Mouse (Mus musculus) CH12.LX (cell line): Measurements from ENCODE around the gene Rrp7a. TPM values are rescaled to one million over a fixed set of nuclear protein-coding genes. Genes with fewer than 3 reads are reported as not detected.

ENCODE experiments used
- DNase-seq: peaks from one replicate; pipeline ENCODE4 v3.0.0-alpha.2; 2013; ENCODE audit errors: extremely low read depth
- H3K27ac ChIP-seq: 2 replicates; pipeline ENCODE4 v1.5.1; 2012; ENCODE audit warnings: low read depth, mild to moderate bottlenecking, control low read depth, moderate library complexity; ENCODE audit not compliant: insufficient read depth
- H3K27me3 ChIP-seq: replicated peaks from 2 replicates; pipeline ENCODE3; 2012; ENCODE audit warnings: inconsistent platforms
- H3K36me3 ChIP-seq, 2 experiments: replicated peaks in 1 of 2; 2 replicates each; pipeline versions ENCODE3 to v1.6.1; 2012; ENCODE audit warnings: inconsistent platforms in 1 of 2, low read length in 1 of 2, mild to moderate bottlenecking in 1 of 2, mixed read lengths in 1 of 2, moderate library complexity in 1 of 2; ENCODE audit not compliant: control insufficient read depth in 1 of 2, insufficient read depth in 1 of 2
- H3K4me1 ChIP-seq, 2 experiments: 2 replicates each; pipeline ENCODE4 v1.6.1; 2012; ENCODE audit warnings: inconsistent platforms in 1 of 2, moderate library complexity in 1 of 2; ENCODE audit not compliant: insufficient read depth in 2 of 2, control insufficient read depth in 1 of 2
- H3K4me2 ChIP-seq: 2 replicates; pipeline ENCODE4 v1.6.1; 2012; ENCODE audit warnings: low read depth, mild to moderate bottlenecking, control low read depth; ENCODE audit not compliant: poor library complexity, insufficient read depth, severe bottlenecking
- H3K4me3 ChIP-seq, 3 experiments: fragments of 150-350 bp in 1 of 3; sonication (generic) in 1 of 3; replicated peaks in 1 of 3; 2 replicates each; pipeline versions ENCODE3 to v1.5.1; 2011 to 2012; ENCODE audit warnings: low read depth in 2 of 3, low read length in 2 of 3, mild to moderate bottlenecking in 2 of 3, moderate library complexity in 2 of 3, control low read depth in 1 of 3, improper control_type of control experiment in 1 of 3, inconsistent platforms in 1 of 3, mixed read lengths in 1 of 3; ENCODE audit not compliant: poor library complexity in 1 of 3
- H3K79me2 ChIP-seq: replicated peaks from 2 replicates; pipeline ENCODE4 v1.6.1; 2012; ENCODE audit warnings: mild to moderate bottlenecking, moderate library complexity; ENCODE audit not compliant: control insufficient read depth, poor library complexity, insufficient read depth, severe bottlenecking; ENCODE audit errors: extremely low read depth
- H3K9ac ChIP-seq: 2 replicates; pipeline ENCODE4 v1.6.1; 2012; ENCODE audit warnings: low read depth, mild to moderate bottlenecking, control low read depth, moderate library complexity; ENCODE audit not compliant: insufficient read depth
- H3K9me3 ChIP-seq: replicated peaks from 2 replicates; pipeline ENCODE3; 2012; ENCODE audit warnings: low read length, inconsistent platforms, mixed read lengths
- BHLHE40 ChIP-seq: IDR thresholded peaks from 2 replicates; pipeline ENCODE4 v1.6.1; 2011; ENCODE audit warnings: mild to moderate bottlenecking, low read depth, low read length, improper control_type of control experiment
- CHD1 ChIP-seq: IDR thresholded peaks from 2 replicates; pipeline ENCODE4 v1.6.1; 2012; ENCODE audit warnings: low read depth, low read length, improper control_type of control experiment, inconsistent platforms
- CHD2 ChIP-seq: IDR thresholded peaks from 2 replicates; pipeline ENCODE4 v1.6.1; 2011; ENCODE audit warnings: low read length, improper control_type of control experiment
- CTCF ChIP-seq, 2 experiments: IDR thresholded peaks in 1 of 2; conservative IDR thresholded peaks in 1 of 2; 2 replicates each; pipeline ENCODE4 v1.5.1; 2011 to 2012; ENCODE audit warnings: low read depth in 2 of 2, low read length in 2 of 2, improper control_type of control experiment in 1 of 2, inconsistent platforms in 1 of 2, mild to moderate bottlenecking in 1 of 2, moderate library complexity in 1 of 2
- E2F4 ChIP-seq: IDR thresholded peaks from 2 replicates; pipeline ENCODE4 v1.6.1; 2011; ENCODE audit warnings: low read depth, low read length, improper control_type of control experiment; ENCODE audit not compliant: insufficient replicate concordance
- ELF1 ChIP-seq: IDR thresholded peaks from 2 replicates; pipeline ENCODE4 v1.6.1; 2014; ENCODE audit warnings: low read depth, mild to moderate bottlenecking, inconsistent platforms, low read length, improper control_type of control experiment
- EP300 ChIP-seq: IDR thresholded peaks from 2 replicates; pipeline ENCODE4 v1.6.1; 2011; ENCODE audit warnings: low read length, improper control_type of control experiment
- ETS1 ChIP-seq: conservative IDR thresholded peaks from 2 replicates; pipeline ENCODE4 v1.6.1; 2012; ENCODE audit warnings: low read depth, mild to moderate bottlenecking, inconsistent platforms, low read length, improper control_type of control experiment, moderate library complexity
- GABPA ChIP-seq: IDR thresholded peaks from 2 replicates; pipeline ENCODE4 v1.6.1; 2012; ENCODE audit warnings: low read depth, low read length, improper control_type of control experiment, inconsistent platforms; ENCODE audit not compliant: insufficient replicate concordance
- HCFC1 ChIP-seq: IDR thresholded peaks from 2 replicates; pipeline ENCODE4 v1.6.1; 2012; ENCODE audit warnings: low read depth, mild to moderate bottlenecking, inconsistent platforms, low read length, improper control_type of control experiment
- IRF4 ChIP-seq: IDR thresholded peaks from 2 replicates; pipeline ENCODE4 v1.6.1; 2014; ENCODE audit warnings: low read depth, mild to moderate bottlenecking, inconsistent platforms, low read length, improper control_type of control experiment
- JUN ChIP-seq: IDR thresholded peaks from 2 replicates; pipeline ENCODE4 v1.6.1; 2011; ENCODE audit warnings: low read depth, mild to moderate bottlenecking, low read length, improper control_type of control experiment, moderate library complexity; ENCODE audit not compliant: insufficient read depth
- JUND ChIP-seq: conservative IDR thresholded peaks from 2 replicates; pipeline ENCODE4 v1.6.1; 2011; ENCODE audit warnings: low read depth, low read length, improper control_type of control experiment
- KAT2A ChIP-seq: IDR thresholded peaks from 2 replicates; pipeline ENCODE4 v1.6.1; 2012; ENCODE audit warnings: low read length, improper control_type of control experiment, inconsistent platforms; ENCODE audit not compliant: insufficient replicate concordance
- MAFK ChIP-seq: IDR thresholded peaks from 2 replicates; pipeline ENCODE4 v1.6.1; 2011; ENCODE audit warnings: low read length, improper control_type of control experiment; ENCODE audit not compliant: insufficient replicate concordance
- MAX ChIP-seq: IDR thresholded peaks from 2 replicates; pipeline ENCODE4 v1.6.1; 2011; ENCODE audit warnings: low read length, improper control_type of control experiment
- MAZ ChIP-seq: IDR thresholded peaks from 2 replicates; pipeline ENCODE4 v1.6.1; 2012; ENCODE audit warnings: low read depth, mild to moderate bottlenecking, inconsistent platforms, low read length, improper control_type of control experiment, moderate library complexity
- MEF2A ChIP-seq: IDR thresholded peaks from 2 replicates; pipeline ENCODE4 v1.6.1; 2014; ENCODE audit warnings: low read depth, mild to moderate bottlenecking, inconsistent platforms, low read length, improper control_type of control experiment, borderline replicate concordance
- MXI1 ChIP-seq: IDR thresholded peaks from 2 replicates; pipeline ENCODE4 v1.6.1; 2011; ENCODE audit warnings: mild to moderate bottlenecking, low read depth, low read length, improper control_type of control experiment
- MYC ChIP-seq: IDR thresholded peaks from 2 replicates; pipeline ENCODE4 v1.6.1; 2011; ENCODE audit warnings: low read depth, mild to moderate bottlenecking, improper control_type of control experiment, low read length
- NELFE ChIP-seq: IDR thresholded peaks from 2 replicates; pipeline ENCODE4 v1.6.1; 2011; ENCODE audit warnings: low read depth, low read length, improper control_type of control experiment
- NRF1 ChIP-seq: IDR thresholded peaks from 2 replicates; pipeline ENCODE4 v1.6.1; 2014; ENCODE audit warnings: low read depth, mild to moderate bottlenecking, inconsistent platforms, low read length, improper control_type of control experiment, moderate library complexity
- POLR2A ChIP-seq: IDR thresholded peaks from 2 replicates; pipeline ENCODE4 v1.6.1; 2011; ENCODE audit warnings: low read depth, mild to moderate bottlenecking, improper control_type of control experiment, low read length
- POLR2AphosphoS2 ChIP-seq: IDR thresholded peaks from 2 replicates; pipeline ENCODE4 v1.6.1; 2011; ENCODE audit warnings: low read depth, low read length, improper control_type of control experiment
- RAD21 ChIP-seq: IDR thresholded peaks from 2 replicates; pipeline ENCODE4 v1.6.1; 2011; ENCODE audit warnings: low read depth, mild to moderate bottlenecking, low read length, improper control_type of control experiment, moderate library complexity
- RCOR1 ChIP-seq: conservative IDR thresholded peaks from 2 replicates; pipeline ENCODE4 v1.6.1; 2012; ENCODE audit warnings: low read depth, mild to moderate bottlenecking, inconsistent platforms, low read length, improper control_type of control experiment
- SIN3A ChIP-seq: IDR thresholded peaks from 2 replicates; pipeline ENCODE4 v1.6.1; 2012; ENCODE audit warnings: low read length, improper control_type of control experiment, inconsistent platforms
- SMC3 ChIP-seq: IDR thresholded peaks from 2 replicates; pipeline ENCODE4 v1.6.1; 2011; ENCODE audit warnings: low read depth, low read length, improper control_type of control experiment
- TBP ChIP-seq: conservative IDR thresholded peaks from 2 replicates; pipeline ENCODE4 v1.6.1; 2011; ENCODE audit warnings: low read depth, low read length, improper control_type of control experiment
- TCF12 ChIP-seq: IDR thresholded peaks from 2 replicates; pipeline ENCODE4 v1.6.1; 2014; ENCODE audit warnings: low read depth, mild to moderate bottlenecking, inconsistent platforms, low read length, improper control_type of control experiment
- UBTF ChIP-seq: IDR thresholded peaks from 2 replicates; pipeline ENCODE4 v1.6.1; 2012; ENCODE audit warnings: low read depth, mild to moderate bottlenecking, inconsistent platforms, low read length, improper control_type of control experiment, moderate library complexity
- USF1 ChIP-seq: IDR thresholded peaks from 2 replicates; pipeline ENCODE4 v1.6.1; 2014; ENCODE audit warnings: low read depth, mild to moderate bottlenecking, inconsistent platforms, low read length, improper control_type of control experiment
- USF2 ChIP-seq: conservative IDR thresholded peaks from 2 replicates; pipeline ENCODE4 v1.6.1; 2011; ENCODE audit warnings: low read depth, low read length, improper control_type of control experiment
- ZC3H11A ChIP-seq: IDR thresholded peaks from 2 replicates; pipeline ENCODE4 v1.6.1; 2012; ENCODE audit warnings: low read depth, mild to moderate bottlenecking, inconsistent platforms, low read length, improper control_type of control experiment
- ZKSCAN1 ChIP-seq: IDR thresholded peaks from 2 replicates; pipeline ENCODE4 v1.6.1; 2012; ENCODE audit warnings: low read depth, inconsistent platforms, low read length, improper control_type of control experiment, borderline replicate concordance
- ZMIZ1 ChIP-seq: IDR thresholded peaks from 2 replicates; pipeline ENCODE4 v1.6.1; 2012; ENCODE audit warnings: low read depth, mild to moderate bottlenecking, inconsistent platforms, low read length, improper control_type of control experiment
- ZNF384 ChIP-seq: IDR thresholded peaks from 2 replicates; pipeline ENCODE4 v1.6.1; 2012; ENCODE audit warnings: low read depth, low read length, improper control_type of control experiment, inconsistent platforms
- dilution Hi-C: fragments of 300-500 bp; cut with MboI; formaldehyde crosslinking; loops from 2 replicates; pipeline ENCODE4 v1.14.3; 2020; ENCODE audit warnings: low sequenced_read_pairs; ENCODE audit not compliant: extremely low pct_unique_long_range_greater_than_20kb, extremely low pct_ligation_motif_present
- in situ Hi-C: fragments of 300-500 bp; cut with MboI; formaldehyde crosslinking; loops from 3 replicates; pipeline ENCODE4 v1.14.3; 2019; ENCODE audit warnings: low sequenced_read_pairs, low pct_ligation_motif_present, low pct_unique_long_range_greater_than_20kb, mixed read lengths
- polyA plus RNA-seq: library from polyadenylated mRNA; unstranded; fragments of >175 nt; gene quantifications from 2 replicates; pipeline ENCODE4 v1.2.1, GENCODE M21; 2012; ENCODE audit warnings: low read depth; ENCODE audit not compliant: insufficient read length
- total RNA-seq, 2 experiments: library from RNA; depleted of rRNA; stranded (reverse); fragments of 300-350 nt in 1 of 2; fragments of >200 nt in 1 of 2; gene quantifications; 2 replicates each; pipeline ENCODE4 v1.2.3; 2012 to 2014

Gene Rrp7a
- total and polyA plus RNA-seq, 3 experiments: 126 to 262 (median 156) TPM

DNA sequence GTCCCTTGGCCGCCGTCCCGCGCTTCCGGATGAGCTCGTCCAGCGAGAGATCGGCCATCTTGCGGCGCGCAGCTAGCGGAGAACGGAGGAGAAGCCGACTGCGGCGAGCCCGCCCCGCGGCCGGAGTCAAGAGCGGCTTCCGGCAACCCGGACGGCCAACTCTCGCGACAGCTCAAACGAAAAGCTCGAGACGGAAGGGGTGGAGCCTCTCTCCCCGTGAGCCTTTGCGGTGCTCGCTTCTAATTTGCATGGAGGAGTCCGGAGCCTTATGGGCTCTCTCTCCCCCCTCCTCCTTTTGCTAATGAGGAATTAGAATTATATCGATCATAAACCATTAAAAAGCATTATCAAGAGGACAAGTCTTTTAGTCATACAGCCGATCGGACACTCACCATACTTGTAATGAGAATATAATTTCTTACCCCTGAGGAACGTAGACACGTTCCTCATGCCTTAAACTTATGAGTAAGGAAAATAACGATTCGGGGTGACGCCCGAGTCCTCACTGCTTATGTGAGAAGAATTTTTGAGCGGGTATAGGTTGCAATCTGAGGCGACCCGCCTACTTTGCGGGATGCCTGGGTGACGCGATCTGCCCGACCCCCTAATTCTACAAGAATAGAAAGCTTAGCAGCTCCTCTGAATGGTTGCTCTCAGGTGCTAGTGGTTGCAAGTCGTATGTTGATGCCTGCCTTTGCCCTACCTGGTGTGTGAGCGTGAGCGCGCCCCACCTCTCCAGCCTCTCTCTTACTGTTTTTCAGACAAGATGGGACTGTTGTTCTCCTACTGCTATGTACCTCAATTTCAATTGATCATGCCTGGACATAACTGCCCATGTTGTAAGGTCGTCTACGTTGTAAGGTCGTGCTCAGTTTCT is 26.8 kb upstream of the Rrp7a start, which contains the start of gene Poldip3:
Poldip3 (minus strand) TSS at position 189 of the 877 bp plus-strand sequence.
- H3K36me3 ChIP-seq: peaks cover 26 to 47% of the 10 kb centered on the region in 2 experiments
- H3K27me3 ChIP-seq: no peaks in the 10 kb centered on the region
- in situ Hi-C loops (loop anchor here (5.0 kb wide), 1 partner anchor 58 kb away; no protein-coding TSS in a partner anchor), dilution Hi-C loops (no loop called here)
- H3K9ac ChIP-seq: peak within 1 kb of the TSS; percentile 93
- peak within 1 kb of the TSS; percentile 91 for H3K27ac ChIP-seq
- H3K9me3 ChIP-seq: peaks cover 13% of the 10 kb centered on the region
- H3K4me1 ChIP-seq: peaks cover 12 to 67% of the 10 kb centered on the region in 2 experiments; a peak in 3 of 4 replicates
- peak; percentile 97 for DNase-seq
- peak within 1 kb of the TSS; percentile 86 to 92 (median 88) for H3K4me3 ChIP-seq
- peaks cover 42% of the 10 kb centered on the region for H3K79me2 ChIP-seq
- H3K4me2 ChIP-seq: peak within 1 kb of the TSS; percentile 80
- peak in 1 of 2 experiments; percentile 7; a peak in 1 of 4 replicates for TF ChIP-seq CTCF (conservative IDR thresholded peaks at IDR 0.05 in 1 of 2, IDR thresholded peaks at IDR 0.05 in 1 of 2; ENCODE audit: low read depth in 2 of 2, low read length in 2 of 2)
- TF ChIP-seq E2F4: 0 out of 2 replicates have a peak, but pooled peaks have one; percentile 71
- TF ChIP-seq ZNF384: no peak
- peak; percentile 69; the same call in 1 of the 2 replicates for TF ChIP-seq UBTF
- TF ChIP-seq MYC: peak; percentile 57
- peak; percentile 99 for TF ChIP-seq NELFE
- TF ChIP-seq SIN3A: peak; percentile 95
- peak; percentile 97 for TF ChIP-seq RCOR1
- peak; percentile 34 for TF ChIP-seq MXI1
- peak; percentile 99 for TF ChIP-seq CHD2
- no peak; the same call in 1 of the 2 replicates for TF ChIP-seq ZKSCAN1
- peak; percentile 66; the same call in 1 of the 2 replicates for TF ChIP-seq KAT2A
- peak; percentile 92; the same call in 1 of the 2 replicates for TF ChIP-seq MAZ
- peak; percentile 100 for TF ChIP-seq ZMIZ1
- TF ChIP-seq ETS1: peak; percentile 97
- no peak; the same call in 1 of the 2 replicates for TF ChIP-seq GABPA
- peak; percentile 100 for TF ChIP-seq POLR2AphosphoS2
- TF ChIP-seq ELF1: peak; percentile 90
- no peak for TF ChIP-seq CHD1
- peak; percentile 80 for TF ChIP-seq MAX
- peak; percentile 99 for TF ChIP-seq TBP
- TF ChIP-seq BHLHE40: peak; percentile 82
- peak; percentile 58 for TF ChIP-seq NRF1
- TF ChIP-seq USF1: no peak
- peak; percentile 52 for TF ChIP-seq SMC3
- TF ChIP-seq EP300: peak; percentile 48; the same call in 1 of the 2 replicates
- TF ChIP-seq HCFC1: peak; percentile 82
- TF ChIP-seq TCF12: peak; percentile 73
- peak; percentile 78; the same call in 1 of the 2 replicates for TF ChIP-seq IRF4
- peak; percentile 79 for TF ChIP-seq JUND
- peak; percentile 36; the same call in 1 of the 2 replicates for TF ChIP-seq USF2
- peak; percentile 100 for TF ChIP-seq POLR2A
- peak; percentile 52; the same call in 1 of the 2 replicates for TF ChIP-seq MAFK
- no peak for TF ChIP-seq ZC3H11A
- peak; percentile 81; the same call in 1 of the 2 replicates for TF ChIP-seq MEF2A
- TF ChIP-seq RAD21: peak; percentile 13
- no peak for TF ChIP-seq JUN
